Mouse (Mus musculus): ENCODE data around the gene Gadd45gip1.
"Not testable (repeated sequence)": the region's sequence is repeated elsewhere in the genome, so short reads cannot be mapped to it uniquely, and the experiment has no call there.

Gene Gadd45gip1

GRCm38 (mm10) chr8:84797971-84798370 is 33.4 kb upstream of the Gadd45gip1 start:
- no peak for DNase-seq

- DNase-seq = no peak
Observed at GRCm38 (mm10) chr8:84798446-84799135, 32.7 kb upstream of the Gadd45gip1 start.

- DNase-seq = peak; percentile 66
Observed at GRCm38 (mm10) chr8:84799136-84799931, 32.0 kb upstream of the Gadd45gip1 start.

GRCm38 (mm10) chr8:84799999-84800831 is 31.1 kb upstream of the Gadd45gip1 start, which contains the start of gene Nfix:
TSS of gene Nfix (minus strand) at chr8:84800344.
- peak; percentile 83 for DNase-seq

GRCm38 (mm10) chr8:84806031-84806430 is 25.3 kb upstream of the Gadd45gip1 start:
- no peak for DNase-seq

- DNase-seq = no peak
Observed at GRCm38 (mm10) chr8:84809109-84809940, 22.0 kb upstream of the Gadd45gip1 start.

- no peak for DNase-seq
Observed at GRCm38 (mm10) chr8:84809941-84810280, 21.4 kb upstream of the Gadd45gip1 start.

- peak; percentile 97 for DNase-seq
Observed at GRCm38 (mm10) chr8:84810896-84811295, 20.4 kb upstream of the Gadd45gip1 start.

GRCm38 (mm10) chr8:84811303-84811702 is 20.0 kb upstream of the Gadd45gip1 start:
- no peak for DNase-seq

GRCm38 (mm10) chr8:84813059-84813458 is 18.3 kb upstream of the Gadd45gip1 start:
- DNase-seq = peak; percentile 93

- DNase-seq = no peak
Observed at GRCm38 (mm10) chr8:84813830-84814229, 17.5 kb upstream of the Gadd45gip1 start.

GRCm38 (mm10) chr8:84814240-84814554 is 17.1 kb upstream of the Gadd45gip1 start:
- no peak for DNase-seq

GRCm38 (mm10) chr8:84814555-84815441 is 16.5 kb upstream of the Gadd45gip1 start:
- DNase-seq = no peak

- DNase-seq = peak; percentile 98
Observed at GRCm38 (mm10) chr8:84815547-84815946, 15.8 kb upstream of the Gadd45gip1 start.

- DNase-seq = no peak
Observed at GRCm38 (mm10) chr8:84816117-84816516, 15.2 kb upstream of the Gadd45gip1 start.

- no peak for DNase-seq
Observed at GRCm38 (mm10) chr8:84822723-84823122, 8.6 kb upstream of the Gadd45gip1 start, which contains the start of gene Dand5. TSS of gene Dand5 (minus strand) at chr8:84822823.

GRCm38 (mm10) chr8:84823653-84824052 is 7.7 kb upstream of the Gadd45gip1 start:
- peak; percentile 66 for DNase-seq

- DNase-seq = no peak
Observed at GRCm38 (mm10) chr8:84825636-84826035, 5.7 kb upstream of the Gadd45gip1 start.

GRCm38 (mm10) chr8:84826518-84826917 is 4.8 kb upstream of the Gadd45gip1 start:
- not testable (repeated sequence) for DNase-seq

GRCm38 (mm10) chr8:84832034-84832717 is 854 bp downstream of the Gadd45gip1 start:
- peak; percentile 83 for DNase-seq

All from lung, postnatal 14 days (tissue).